Mouse (Mus musculus) adrenal gland, postnatal 14 days (tissue): Measurements from ENCODE around the gene Ndufs2. TPM values are rescaled to one million over a fixed set of nuclear protein-coding genes. Genes with fewer than 3 reads are reported as not detected.

Source experiments
- DNase-seq: peaks from one replicate; pipeline ENCODE4 v3.0.0; 2021; ENCODE audit warnings: mixed read lengths
- total RNA-seq: library from RNA; stranded (reverse); gene quantifications from 2 replicates; pipeline ENCODE4 v1.2.3, GENCODE M21; 2021

Gene Ndufs2
- total RNA-seq, 1 experiment from 2014 or later = 875 TPM

DNA sequence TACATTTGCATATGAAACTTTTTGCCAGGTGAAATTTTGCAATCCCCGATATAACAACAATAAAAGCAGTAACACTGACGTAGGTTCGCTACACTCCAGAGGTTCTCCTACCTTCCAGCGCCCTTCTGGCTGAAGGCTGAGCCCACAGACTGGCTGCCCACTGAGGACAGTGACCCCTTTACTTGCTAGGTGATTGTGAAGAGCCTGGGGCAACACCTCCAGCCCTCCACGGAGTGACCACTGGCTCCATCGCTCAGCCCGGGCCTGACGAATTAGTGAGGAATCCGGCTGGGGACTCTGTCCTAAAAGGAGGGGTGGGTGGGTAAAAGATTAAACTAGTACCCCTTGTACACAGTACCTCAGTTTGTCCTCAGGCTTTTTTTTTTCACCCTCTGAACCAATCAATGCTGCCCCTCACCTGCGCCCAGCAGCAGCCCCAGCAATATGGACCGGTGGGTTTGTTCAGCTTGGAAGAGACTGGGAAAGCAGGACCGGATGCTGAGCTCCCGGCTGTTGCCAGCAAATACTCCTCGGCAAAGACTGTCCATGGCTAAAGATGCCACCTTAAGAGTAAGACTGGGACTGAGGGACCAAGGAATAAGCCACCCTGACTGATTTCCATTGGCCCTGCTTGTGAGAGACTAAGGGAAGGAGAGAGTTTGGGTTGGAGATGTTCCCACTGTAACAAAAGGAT lies 28.0 kb upstream of the Ndufs2 start:
- DNase-seq = no peak

DNA sequence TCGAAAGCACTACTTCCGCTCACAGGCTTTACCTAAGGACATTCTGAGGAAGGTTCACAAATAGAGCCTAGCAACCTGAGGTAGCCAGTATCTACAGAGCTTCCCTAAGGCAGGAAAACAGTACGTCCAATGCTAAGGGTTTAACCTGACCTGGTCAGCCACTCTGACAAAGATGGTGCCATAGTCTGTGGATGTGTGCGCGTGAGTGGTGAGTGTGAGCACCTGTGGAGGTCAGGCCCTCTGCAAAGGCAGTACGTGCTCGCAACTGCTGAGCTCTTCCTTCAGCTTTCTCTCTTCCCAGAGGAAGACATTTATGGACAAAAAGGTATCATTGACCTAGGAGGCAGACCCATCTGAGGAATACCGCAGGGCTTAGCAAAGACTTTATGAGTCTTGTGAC lies 27.2 kb upstream of the Ndufs2 start:
- DNase-seq = no peak

DNA sequence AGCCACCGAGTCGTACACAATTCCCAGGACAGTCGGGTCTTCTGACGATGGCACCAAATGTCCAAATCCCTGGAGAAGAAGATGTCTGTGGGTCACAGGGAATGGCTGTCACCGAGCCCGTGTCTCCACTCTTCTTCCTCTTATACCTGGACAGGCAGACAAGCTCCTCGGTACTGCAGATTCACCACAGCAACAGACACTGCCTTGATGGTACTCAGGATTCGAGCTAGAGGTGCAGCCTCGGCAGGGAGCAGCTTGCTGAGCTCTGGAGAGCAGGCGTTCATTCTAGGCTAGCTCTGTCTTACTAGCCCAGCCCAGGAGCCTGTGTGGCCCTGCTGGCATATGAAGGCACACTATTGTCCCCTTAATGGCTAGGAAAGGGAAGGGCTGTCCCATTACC lies 26.5 kb upstream of the Ndufs2 start:
- no peak for DNase-seq

DNA sequence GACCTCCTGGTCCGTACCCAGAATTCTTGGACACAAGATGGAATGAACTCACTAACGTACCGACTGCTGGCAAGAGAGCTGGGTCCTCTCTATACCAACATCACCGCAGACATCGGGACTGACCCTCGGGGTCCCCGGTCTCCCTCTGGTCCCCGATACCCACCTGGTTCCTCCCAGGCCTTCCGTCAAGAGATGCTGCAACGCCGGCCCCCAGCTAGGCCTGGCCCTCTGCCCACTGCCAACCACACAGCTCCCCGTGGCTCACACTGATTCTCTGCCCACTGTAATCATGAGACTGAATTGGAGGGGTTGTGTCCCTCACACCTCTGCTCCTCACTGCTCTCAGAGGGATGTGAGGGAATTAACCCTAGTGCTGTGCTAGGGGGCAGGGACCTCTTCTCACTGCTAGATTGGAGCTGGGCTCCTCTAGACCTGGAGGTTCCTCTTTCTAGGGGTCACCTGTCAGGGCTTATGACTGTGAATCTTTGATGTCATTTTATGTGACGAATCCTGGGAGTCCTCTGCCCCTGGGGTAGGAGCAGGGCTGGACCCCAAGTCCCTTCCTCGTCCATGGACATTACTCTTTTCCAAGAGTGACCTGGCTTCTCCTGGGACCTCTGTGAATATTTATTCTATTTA lies 25.0 kb upstream of the Ndufs2 start:
- DNase-seq = no peak

DNA sequence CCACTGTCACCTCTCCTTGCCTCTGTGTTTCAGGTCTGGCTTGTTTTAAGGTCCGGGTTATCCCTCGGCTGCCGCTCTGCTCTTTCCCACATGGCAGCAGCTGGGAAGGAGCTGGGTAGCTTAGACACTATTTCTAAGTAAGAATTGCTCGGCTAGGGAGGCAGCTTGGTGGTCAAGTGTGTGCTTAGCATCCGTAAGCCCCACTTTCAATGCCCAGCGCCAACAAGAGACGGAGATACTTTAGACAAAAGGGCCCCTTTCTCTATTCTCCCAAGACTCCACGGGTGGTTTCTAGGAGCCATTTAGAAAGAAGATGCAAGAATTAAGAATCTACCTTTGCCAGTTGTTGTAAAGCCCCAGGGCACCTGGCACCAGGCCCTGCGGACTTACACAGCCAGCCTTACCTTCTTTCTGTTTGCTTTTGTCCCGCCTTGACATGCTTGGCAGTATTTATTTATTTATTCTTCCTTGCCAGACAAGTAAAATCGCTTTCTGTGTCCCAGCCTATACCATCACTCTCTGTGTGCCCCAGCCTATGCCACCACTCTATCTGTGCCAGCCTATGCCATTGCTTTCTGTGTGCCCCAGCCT lies 24.1 kb upstream of the Ndufs2 start:
- DNase-seq = no peak

DNA sequence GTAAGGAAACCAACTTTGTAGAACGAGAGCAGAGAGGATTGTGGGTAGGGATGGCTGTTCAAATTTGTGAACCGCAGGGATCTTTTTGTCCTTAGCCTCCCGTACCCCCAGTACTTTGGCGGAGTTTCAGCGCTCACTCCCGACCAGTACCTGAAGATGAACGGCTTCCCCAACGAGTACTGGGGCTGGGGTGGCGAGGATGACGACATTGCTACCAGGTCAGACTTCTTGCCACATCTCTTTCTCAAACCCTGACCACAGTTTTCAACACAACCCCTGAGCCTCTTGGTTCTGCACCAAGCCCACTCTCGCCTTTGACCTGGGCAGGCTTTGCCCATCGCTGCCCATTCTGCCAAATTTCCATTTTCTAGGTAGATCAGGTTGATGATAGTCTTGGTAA lies 23.0 kb upstream of the Ndufs2 start:
- no peak for DNase-seq

DNA sequence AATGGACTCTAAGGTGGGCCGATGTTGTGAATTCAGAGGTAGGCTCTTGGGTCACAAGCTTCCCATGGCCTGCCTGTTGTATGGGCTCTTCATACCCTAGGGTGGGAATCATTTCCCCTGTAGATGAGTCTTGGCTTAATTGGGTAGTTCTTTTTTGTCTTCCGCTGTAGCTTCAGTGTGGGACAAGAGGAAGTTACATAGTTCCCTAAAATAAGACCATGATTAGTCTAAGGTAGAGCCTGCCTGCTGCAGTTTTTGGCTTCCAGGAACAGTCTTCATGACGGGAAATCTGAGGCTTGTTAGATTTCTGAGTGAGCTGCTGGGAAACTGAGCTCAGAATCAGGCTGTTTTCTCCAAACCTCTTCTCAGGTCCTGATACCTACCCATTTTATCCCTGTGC lies 20.9 kb upstream of the Ndufs2 start:
- no peak for DNase-seq

DNA sequence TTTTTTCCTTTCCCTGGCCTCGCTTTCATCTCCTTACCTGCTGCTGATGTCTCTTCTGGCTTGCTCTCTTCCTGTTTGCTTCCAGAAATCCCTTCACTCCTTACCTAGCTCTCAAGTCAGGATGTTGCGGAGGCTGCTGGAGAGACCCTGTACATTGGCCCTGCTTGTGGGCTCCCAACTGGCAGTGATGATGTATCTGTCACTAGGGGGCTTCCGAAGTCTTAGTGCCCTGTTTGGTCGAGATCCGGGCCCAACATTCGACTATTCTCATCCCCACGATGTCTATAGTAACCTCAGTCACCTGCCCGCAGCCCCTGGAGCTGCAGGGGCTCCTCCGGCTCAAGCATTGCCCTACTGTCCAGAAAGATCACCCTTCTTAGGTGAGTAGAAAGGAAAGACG lies 20.4 kb upstream of the Ndufs2 start:
- DNase-seq = no peak

DNA sequence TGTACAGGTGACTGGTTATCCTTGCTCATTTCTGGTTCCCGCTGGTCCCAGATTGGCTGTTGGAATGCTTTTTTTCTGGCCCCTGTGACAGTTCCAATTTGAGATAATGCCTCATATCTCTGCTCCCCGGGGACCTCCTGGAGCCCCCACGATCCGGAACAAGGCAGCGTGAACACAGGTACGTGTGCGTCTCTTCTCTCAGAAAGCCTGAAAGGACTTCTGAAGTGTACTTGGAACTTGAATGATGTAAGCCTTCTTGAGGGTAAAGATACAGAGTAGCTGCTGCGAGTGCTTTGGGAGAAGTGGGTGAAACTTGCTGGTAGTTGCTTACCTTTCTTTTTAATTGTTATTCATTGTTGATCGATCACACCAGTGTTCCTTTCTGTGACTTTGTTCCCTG lies 20.0 kb upstream of the Ndufs2 start:
- DNase-seq = no peak

DNA sequence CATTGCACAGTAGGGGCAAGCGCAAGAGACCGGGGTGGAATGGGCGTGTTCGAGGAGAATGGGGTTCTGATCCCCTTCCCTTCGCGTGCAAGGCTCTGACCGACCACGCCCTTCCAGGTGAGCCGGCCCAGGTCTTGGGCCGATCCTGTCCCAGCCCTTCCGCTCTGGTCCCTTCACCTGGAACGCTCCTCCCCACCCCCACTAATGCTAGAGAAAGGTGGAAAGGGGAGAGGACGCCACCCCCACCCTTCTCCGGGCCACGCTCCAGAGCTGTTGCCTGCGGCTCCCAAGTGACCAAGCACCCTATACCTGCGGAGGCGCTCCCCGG lies 19.3 kb upstream of the Ndufs2 start:
- peak; percentile 46 for DNase-seq

DNA sequence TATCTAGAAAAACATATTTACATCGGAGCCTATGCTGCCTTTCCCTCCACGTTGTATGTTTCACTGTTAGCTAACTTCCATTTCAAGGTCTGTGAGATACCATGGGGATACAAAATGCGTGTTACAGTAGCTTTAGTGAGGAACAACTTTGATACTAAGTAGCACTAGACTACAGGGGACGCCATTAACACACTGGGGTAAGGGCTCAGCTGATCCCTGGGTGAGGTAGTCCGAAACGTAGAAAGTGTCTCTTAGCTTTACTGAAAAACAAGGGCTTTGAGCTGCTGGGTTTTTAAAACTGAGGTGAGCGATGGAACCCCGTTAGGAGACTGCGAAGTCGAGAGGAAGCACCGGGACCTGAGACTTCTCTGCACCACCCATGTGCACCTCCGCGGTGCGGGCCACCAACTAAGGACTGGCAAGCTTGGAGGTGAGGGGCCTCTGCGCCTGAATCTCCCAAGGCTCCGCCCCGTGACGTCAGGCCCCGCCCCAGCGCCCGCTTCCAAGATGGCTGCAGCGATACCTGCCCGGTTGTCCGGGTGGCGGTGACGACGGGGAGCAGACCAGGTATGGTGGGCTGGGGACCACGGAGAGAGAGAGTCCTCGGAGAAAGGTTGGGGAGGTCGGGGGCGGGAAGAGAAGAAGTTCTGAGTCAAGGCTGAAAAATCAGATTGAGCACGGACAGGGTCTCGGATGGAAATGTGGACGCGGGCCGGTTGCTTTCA lies 18.8 kb upstream of the Ndufs2 start, which contains the start of gene B4galt3:
Gene B4galt3, plus strand, starts transcription at position 481 of the 725 bp plus-strand sequence.
- DNase-seq = peak; percentile 98

DNA sequence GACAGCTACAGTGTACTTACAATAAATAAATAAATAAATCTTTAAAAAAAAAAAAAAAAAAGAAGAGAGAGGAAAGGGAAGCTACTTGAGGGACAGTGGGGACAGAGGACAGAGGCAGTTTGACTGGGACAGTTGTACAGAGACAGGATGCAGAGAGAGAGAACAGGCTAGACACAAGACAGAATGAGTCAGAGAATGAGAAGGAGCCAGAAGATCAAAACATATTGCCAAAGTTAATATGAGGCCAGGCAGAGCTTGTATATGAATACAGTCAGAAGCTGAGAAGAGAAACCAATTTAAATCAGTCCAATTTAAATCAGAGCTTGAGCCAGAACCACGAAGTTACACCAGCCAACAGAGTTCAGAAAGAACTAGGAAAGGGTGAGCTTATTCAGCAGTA lies 17.2 kb upstream of the Ndufs2 start:
- no peak for DNase-seq

DNA sequence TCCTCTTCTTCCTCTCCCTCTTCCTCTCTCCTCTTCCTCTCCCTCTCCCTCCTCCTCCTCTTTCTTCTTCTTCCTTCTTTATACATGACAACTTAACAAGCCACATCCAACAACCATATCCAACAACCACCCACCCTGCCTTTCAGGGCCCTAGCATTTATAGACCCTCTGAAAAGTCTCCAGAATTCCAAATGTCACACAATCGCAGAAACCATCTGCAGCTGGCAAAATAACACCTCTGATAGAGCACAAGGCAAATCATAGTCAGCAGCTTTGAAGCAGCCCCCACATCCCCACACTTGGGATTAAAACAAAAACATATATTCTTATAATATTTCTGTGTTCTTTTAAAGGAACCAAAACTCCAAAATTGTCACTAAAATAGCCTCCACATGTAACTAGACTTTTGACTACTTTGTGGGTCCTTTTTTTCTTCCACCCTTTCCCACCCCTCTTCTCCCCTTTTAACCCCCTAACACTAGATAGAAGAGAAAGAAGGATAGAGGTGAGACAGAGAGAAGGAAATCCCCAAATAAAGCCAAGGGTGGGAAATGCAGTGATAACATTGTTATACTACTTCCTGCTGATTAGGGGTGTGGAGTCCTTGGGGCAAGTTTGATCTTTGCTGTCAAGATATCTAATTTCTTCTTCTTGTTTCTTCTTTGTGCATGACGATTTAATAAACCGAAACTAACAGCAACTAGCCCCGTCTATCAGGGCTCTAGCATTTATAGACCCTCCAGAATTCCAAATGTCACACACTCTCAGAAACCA lies 15.0 kb upstream of the Ndufs2 start:
- no peak for DNase-seq

DNA sequence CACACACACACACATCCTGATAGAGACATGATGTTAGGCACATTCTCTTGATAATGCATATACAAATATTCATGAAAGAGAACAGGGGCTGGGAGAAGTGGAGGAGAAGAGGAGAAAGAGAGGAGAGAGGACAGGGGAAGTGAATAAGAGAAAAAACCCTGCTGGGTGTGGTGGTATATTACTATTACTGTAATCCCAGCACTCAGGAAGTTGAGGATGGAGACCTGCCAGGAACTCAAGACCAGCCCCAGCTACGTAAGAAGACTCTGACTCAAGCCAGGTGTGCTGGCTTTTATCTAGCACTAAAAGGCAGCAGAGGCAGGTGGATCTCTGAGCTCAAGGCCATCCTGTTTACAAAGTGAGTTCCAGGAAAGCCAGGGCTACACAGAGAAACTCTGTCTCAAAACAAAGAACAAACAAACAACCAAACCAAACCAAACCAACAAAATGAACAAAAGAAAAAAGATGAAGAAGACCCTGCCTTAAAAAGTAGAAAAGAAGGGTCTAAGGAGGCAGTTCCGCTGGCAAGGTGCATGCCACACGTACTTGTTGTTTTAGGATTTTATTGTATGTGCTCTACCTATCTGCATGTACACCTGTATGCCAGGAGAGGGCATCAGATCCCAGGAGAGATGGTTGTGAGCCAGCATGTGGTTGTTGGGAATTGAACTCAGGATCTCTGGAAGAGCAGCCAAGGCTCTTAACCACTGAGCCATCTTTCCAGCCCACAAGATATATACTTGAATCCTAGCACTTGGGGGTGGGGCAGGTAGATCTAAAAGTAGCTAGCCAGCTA lies 12.7 kb upstream of the Ndufs2 start:
- no peak for DNase-seq

DNA sequence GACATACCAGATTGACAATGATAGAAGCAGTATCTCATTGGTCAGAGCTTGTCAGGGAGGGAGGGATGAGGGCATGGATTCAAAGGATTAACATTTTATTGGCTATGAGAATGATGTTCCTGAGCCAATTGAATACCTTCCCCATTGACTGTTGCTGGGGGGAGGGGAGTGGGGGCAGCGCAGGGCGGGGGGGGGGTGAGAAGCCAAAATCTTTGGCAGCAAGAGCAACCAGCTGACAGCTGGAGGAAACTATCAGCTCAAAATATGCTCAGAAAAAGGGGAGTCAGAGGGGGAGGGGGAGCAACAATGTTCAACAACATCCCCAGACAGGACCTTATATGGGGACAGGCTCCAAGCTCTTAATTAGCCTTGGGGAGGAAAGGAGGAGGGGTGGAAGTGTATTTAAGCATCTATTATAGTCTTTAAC lies 12.0 kb upstream of the Ndufs2 start:
- peak; percentile 55 for DNase-seq

DNA sequence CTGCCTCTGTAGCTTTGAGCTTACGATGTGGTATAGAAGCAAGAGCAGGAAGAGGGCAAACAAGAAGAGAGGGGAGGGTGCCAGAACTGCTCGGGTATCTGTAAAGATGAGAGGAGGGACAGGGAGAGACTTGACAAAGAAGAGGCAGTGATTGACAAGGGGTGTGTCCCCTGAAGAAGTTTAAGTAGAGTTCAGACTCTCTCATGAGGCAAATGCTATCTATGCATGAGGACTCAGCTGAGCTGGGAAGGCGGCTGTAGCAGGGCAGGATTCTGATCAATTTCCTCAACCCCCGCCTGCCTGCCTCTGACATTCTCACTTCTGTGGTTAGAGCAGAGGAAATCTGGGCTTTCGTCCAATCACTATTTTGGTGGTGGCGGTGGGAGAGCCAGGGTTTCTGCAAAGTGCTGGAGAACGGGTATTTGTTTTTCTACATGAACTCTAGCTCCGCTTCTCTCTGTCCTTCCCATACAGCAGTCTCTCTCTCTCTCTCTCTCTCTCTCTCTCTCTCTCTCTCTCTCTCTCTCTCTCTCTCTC lies 11.5 kb upstream of the Ndufs2 start:
- DNase-seq = peak; percentile 80

DNA sequence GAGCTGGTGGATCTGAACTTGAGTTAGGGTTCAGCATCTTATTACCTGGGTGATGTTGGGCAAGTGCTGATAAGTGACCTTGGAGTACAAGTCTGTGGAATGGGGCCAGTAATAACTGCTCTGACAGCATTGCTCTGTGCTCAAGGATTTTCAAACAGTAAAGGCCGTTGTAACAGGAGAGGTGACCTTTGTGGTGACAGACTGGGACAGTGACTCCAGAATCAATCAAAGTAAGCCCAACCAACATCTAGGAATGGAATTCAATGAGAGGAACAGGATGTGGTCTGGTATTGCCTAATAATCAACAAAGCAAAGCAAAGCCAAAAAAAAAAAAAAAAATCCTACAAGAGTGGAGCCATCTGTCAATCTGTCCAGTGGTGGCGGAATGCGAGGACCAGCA lies 9.1 kb upstream of the Ndufs2 start:
- DNase-seq = peak; percentile 34

DNA sequence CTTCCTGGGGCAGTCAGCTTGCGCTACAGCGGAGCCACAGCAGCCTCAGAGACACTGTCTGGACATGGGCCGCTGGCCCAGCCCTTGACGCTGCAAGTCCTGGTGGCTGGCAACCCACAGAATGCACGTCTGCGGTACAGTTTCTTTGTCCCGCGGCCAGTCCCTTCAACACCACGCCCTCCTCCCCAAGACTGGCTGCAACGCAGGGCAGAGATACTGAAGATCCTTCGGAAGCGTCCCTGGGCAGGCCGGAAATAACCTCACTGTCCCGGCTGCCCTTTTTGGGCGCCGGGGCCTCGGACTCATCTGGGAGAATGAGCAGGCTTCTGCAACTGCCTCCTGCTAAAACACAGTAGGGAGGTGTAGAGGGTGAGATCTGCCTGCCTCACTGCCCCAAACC lies 7.7 kb upstream of the Ndufs2 start:
- DNase-seq = no peak

DNA sequence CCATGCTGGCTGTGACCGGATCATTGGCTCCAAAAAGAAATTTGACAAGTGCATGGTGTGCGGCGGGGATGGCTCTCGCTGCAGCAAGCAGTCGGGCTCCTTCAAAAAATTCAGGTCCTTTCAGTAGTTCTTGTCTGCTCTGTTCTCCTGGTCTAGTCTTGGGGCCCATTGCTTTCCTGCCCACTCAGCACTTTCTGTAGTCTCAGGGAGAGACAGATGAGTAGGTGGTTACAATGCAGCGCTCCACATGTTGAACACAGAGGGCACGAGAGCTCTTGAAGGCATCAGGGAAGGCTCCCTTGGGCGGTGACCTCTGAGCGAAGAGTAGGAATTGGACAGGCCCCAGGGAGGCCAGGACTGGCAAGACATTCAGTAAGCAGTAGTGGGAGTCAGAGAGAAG lies 6.6 kb upstream of the Ndufs2 start:
- DNase-seq = no peak

DNA sequence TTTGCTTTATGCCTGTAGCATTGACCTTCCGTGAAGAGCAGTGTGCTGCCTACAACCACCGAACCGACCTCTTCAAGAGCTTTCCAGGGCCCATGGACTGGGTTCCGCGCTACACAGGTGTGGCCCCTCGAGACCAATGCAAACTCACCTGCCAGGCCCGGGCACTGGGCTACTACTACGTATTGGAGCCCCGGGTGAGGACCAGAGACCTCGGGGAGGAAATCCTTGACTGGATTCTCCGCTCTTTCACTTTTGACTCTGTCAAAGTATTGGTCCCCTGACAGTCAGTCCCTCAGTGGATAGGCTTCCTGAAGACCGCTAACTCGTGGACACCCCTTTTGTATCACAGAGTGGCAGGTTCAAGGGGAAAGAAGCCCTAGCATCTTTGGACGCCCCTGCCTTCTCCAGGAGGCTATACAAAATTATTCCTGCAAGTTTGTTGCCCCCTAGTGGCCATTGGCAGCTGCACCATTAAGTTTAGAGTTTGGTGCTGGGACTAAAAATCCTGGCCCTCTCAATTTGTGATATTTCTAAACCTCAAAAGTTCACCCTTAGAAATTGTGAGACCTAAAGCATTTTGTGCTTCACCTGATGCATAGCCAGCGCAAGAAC lies 5.9 kb upstream of the Ndufs2 start:
- DNase-seq = peak; percentile 81
